Mouse (Mus musculus): ENCODE data around the gene Ppm1l. TPM values are rescaled to one million over a fixed set of nuclear protein-coding genes. Genes with fewer than 3 reads are reported as not detected.

Ppm1l gene
- total RNA-seq, 2 experiments from 2014 or later = 0.58 to 0.77 TPM

- no peak for ATAC-seq (ENCODE audit: poor library complexity, severe bottlenecking)
Measured at GRCm38 (mm10) chr3:69329910-69330309, 13.2 kb downstream of the Ppm1l start.

- no peak for ATAC-seq (ENCODE audit: poor library complexity, severe bottlenecking)
Measured at GRCm38 (mm10) chr3:69333819-69334218, 17.2 kb downstream of the Ppm1l start.

- ATAC-seq (ENCODE audit: poor library complexity, severe bottlenecking) = no peak
Measured at GRCm38 (mm10) chr3:69340486-69340885, 23.8 kb downstream of the Ppm1l start.

GRCm38 (mm10) chr3:69340971-69341370, 24.3 kb downstream of the Ppm1l start:
- no peak for ATAC-seq (ENCODE audit: poor library complexity, severe bottlenecking)

GRCm38 (mm10) chr3:69341514-69341913, 24.9 kb downstream of the Ppm1l start:
- no peak for ATAC-seq (ENCODE audit: poor library complexity, severe bottlenecking)

- no peak for ATAC-seq (ENCODE audit: poor library complexity, severe bottlenecking)
Measured at GRCm38 (mm10) chr3:69342247-69342921, 25.7 kb downstream of the Ppm1l start.

GRCm38 (mm10) chr3:69343124-69343523, 26.5 kb downstream of the Ppm1l start:
- no peak for ATAC-seq (ENCODE audit: poor library complexity, severe bottlenecking)

- ATAC-seq (ENCODE audit: poor library complexity, severe bottlenecking) = no peak
Measured at GRCm38 (mm10) chr3:69346514-69346913, 29.9 kb downstream of the Ppm1l start.

GRCm38 (mm10) chr3:69348197-69348920, 31.7 kb downstream of the Ppm1l start:
- ATAC-seq (ENCODE audit: poor library complexity, severe bottlenecking) = no peak

- no peak for ATAC-seq (ENCODE audit: poor library complexity, severe bottlenecking)
Measured at GRCm38 (mm10) chr3:69348921-69349237, 32.2 kb downstream of the Ppm1l start.

GRCm38 (mm10) chr3:69349973-69350372, 33.3 kb downstream of the Ppm1l start:
- no peak for ATAC-seq (ENCODE audit: poor library complexity, severe bottlenecking)

GRCm38 (mm10) chr3:69352194-69352593, 35.5 kb downstream of the Ppm1l start:
- no peak for ATAC-seq (ENCODE audit: poor library complexity, severe bottlenecking)

GRCm38 (mm10) chr3:69354681-69355080, 38.0 kb downstream of the Ppm1l start:
- ATAC-seq (ENCODE audit: poor library complexity, severe bottlenecking) = no peak

GRCm38 (mm10) chr3:69356078-69356665, 39.5 kb downstream of the Ppm1l start:
- ATAC-seq (ENCODE audit: poor library complexity, severe bottlenecking) = no peak

GRCm38 (mm10) chr3:69356781-69357180, 40.1 kb downstream of the Ppm1l start:
- ATAC-seq (ENCODE audit: poor library complexity, severe bottlenecking) = no peak

GRCm38 (mm10) chr3:69357897-69358619, 41.4 kb downstream of the Ppm1l start:
- ATAC-seq (ENCODE audit: poor library complexity, severe bottlenecking) = no peak

- ATAC-seq (ENCODE audit: poor library complexity, severe bottlenecking) = no peak
Measured at GRCm38 (mm10) chr3:69358620-69358964, 41.9 kb downstream of the Ppm1l start.

- ATAC-seq (ENCODE audit: poor library complexity, severe bottlenecking) = no peak
Measured at GRCm38 (mm10) chr3:69360263-69360895, 43.7 kb downstream of the Ppm1l start.

GRCm38 (mm10) chr3:69361487-69362349, 45.1 kb downstream of the Ppm1l start:
- no peak for ATAC-seq (ENCODE audit: poor library complexity, severe bottlenecking)

- ATAC-seq (ENCODE audit: poor library complexity, severe bottlenecking) = no peak
Measured at GRCm38 (mm10) chr3:69362350-69362790, 45.7 kb downstream of the Ppm1l start.

Measured in megakaryocyte, adult 5-6 weeks (primary cell).